Mouse (Mus musculus): Measurements from ENCODE around the gene Glmp. TPM values are rescaled to one million over a fixed set of nuclear protein-coding genes. Genes with fewer than 3 reads are reported as not detected.
"Not testable (repeated sequence)": the region's sequence is repeated elsewhere in the genome, so short reads cannot be mapped to it uniquely, and the experiment has no call there.

Glmp gene
- polyA plus RNA-seq, 1 experiment: 79.0 TPM

GRCm38 (mm10) chr3:88364337-88364736 lies 39.5 kb downstream of the Glmp start, which contains the start of gene Paqr6:
TSS of gene Paqr6 (plus strand) at chr3:88364584.
- peak within 1 kb of the TSS; percentile 2; the same call in 1 of the 2 replicates for H3K27ac ChIP-seq (ENCODE audit: control insufficient read depth, insufficient read depth, low read depth, low read length, poor library complexity)
- 52% methylated on average over 16 of the region's 16 CpGs for WGBS
- H3K4me1 ChIP-seq (ENCODE audit: control insufficient read depth, insufficient read depth, low read length): peaks cover 2% of the 10 kb centered on the region
- TF ChIP-seq POLR2A (IDR thresholded peaks at IDR 0.05; ENCODE audit: borderline replicate concordance, control insufficient read depth, low read depth, low read length): no peak
- TF ChIP-seq CTCF (IDR thresholded peaks at IDR 0.05; ENCODE audit: control insufficient read depth, insufficient read depth, low read length): no peak
- H3K4me3 ChIP-seq (replicated peaks; ENCODE audit: control insufficient read depth, low read depth, low read length): no peak within 1 kb of the TSS

- WGBS: 50% methylated on average over 34 of the region's 34 CpGs
- TF ChIP-seq CTCF (IDR thresholded peaks at IDR 0.05; ENCODE audit: control insufficient read depth, insufficient read depth, low read length): no peak
- TF ChIP-seq POLR2A (IDR thresholded peaks at IDR 0.05; ENCODE audit: borderline replicate concordance, control insufficient read depth, low read depth, low read length): no peak
- H3K4me3 ChIP-seq (replicated peaks; ENCODE audit: control insufficient read depth, low read depth, low read length): no peak overlapping the region
- H3K4me1 ChIP-seq (ENCODE audit: control insufficient read depth, insufficient read depth, low read length): peaks cover 2% of the 10 kb centered on the region
- H3K27ac ChIP-seq (ENCODE audit: control insufficient read depth, insufficient read depth, low read depth, low read length, poor library complexity): no peak overlapping the region; the same call in 1 of the 2 replicates
Measured at GRCm38 (mm10) chr3:88365705-88366361, 41.0 kb downstream of the Glmp start.

- not testable (repeated sequence) for H3K27ac ChIP-seq (ENCODE audit: control insufficient read depth, insufficient read depth, low read depth, low read length, poor library complexity); H3K4me1 ChIP-seq (ENCODE audit: control insufficient read depth, insufficient read depth, low read length); H3K4me3 ChIP-seq (replicated peaks; ENCODE audit: control insufficient read depth, low read depth, low read length)
- WGBS: 7% methylated on average over 22 of the region's 22 CpGs
Measured at GRCm38 (mm10) chr3:88366830-88367428, 42.1 kb downstream of the Glmp start.

GRCm38 (mm10) chr3:88367517-88367916 lies 42.7 kb downstream of the Glmp start:
- not testable (repeated sequence) for H3K4me3 ChIP-seq (replicated peaks; ENCODE audit: control insufficient read depth, low read depth, low read length); H3K4me1 ChIP-seq (ENCODE audit: control insufficient read depth, insufficient read depth, low read length); H3K27ac ChIP-seq (ENCODE audit: control insufficient read depth, insufficient read depth, low read depth, low read length, poor library complexity)
- WGBS: 69% methylated on average over 3 of the region's 7 CpGs

GRCm38 (mm10) chr3:88368511-88368910 lies 43.7 kb downstream of the Glmp start:
- H3K4me3 ChIP-seq (replicated peaks; ENCODE audit: control insufficient read depth, low read depth, low read length); H3K4me1 ChIP-seq (ENCODE audit: control insufficient read depth, insufficient read depth, low read length); H3K27ac ChIP-seq (ENCODE audit: control insufficient read depth, insufficient read depth, low read depth, low read length, poor library complexity): not testable (repeated sequence)
- 79% methylated on average over 7 of the region's 7 CpGs for WGBS

GRCm38 (mm10) chr3:88372643-88373042 lies 47.8 kb downstream of the Glmp start, which contains the start of gene Bglap3:
TSS of gene Bglap3 (minus strand) at chr3:88372743.
- not testable (repeated sequence) for H3K4me3 ChIP-seq (replicated peaks; ENCODE audit: control insufficient read depth, low read depth, low read length); H3K4me1 ChIP-seq (ENCODE audit: control insufficient read depth, insufficient read depth, low read length); H3K27ac ChIP-seq (ENCODE audit: control insufficient read depth, insufficient read depth, low read depth, low read length, poor library complexity)
- 86% methylated on average over 9 of the region's 9 CpGs for WGBS

- not testable (repeated sequence) for H3K4me1 ChIP-seq (ENCODE audit: control insufficient read depth, insufficient read depth, low read length); H3K27ac ChIP-seq (ENCODE audit: control insufficient read depth, insufficient read depth, low read depth, low read length, poor library complexity); H3K4me3 ChIP-seq (replicated peaks; ENCODE audit: control insufficient read depth, low read depth, low read length)
- 16% methylated on average over 19 of the region's 19 CpGs for WGBS
Measured at GRCm38 (mm10) chr3:88375750-88376626, 51.2 kb downstream of the Glmp start.

GRCm38 (mm10) chr3:88376644-88377043 lies 51.8 kb downstream of the Glmp start:
- H3K4me1 ChIP-seq (ENCODE audit: control insufficient read depth, insufficient read depth, low read length); H3K4me3 ChIP-seq (replicated peaks; ENCODE audit: control insufficient read depth, low read depth, low read length); H3K27ac ChIP-seq (ENCODE audit: control insufficient read depth, insufficient read depth, low read depth, low read length, poor library complexity): not testable (repeated sequence)
- 69% methylated on average over 7 of the region's 7 CpGs for WGBS

- 61% methylated on average over 5 of the region's 5 CpGs for WGBS
- H3K4me1 ChIP-seq (ENCODE audit: control insufficient read depth, insufficient read depth, low read length); H3K27ac ChIP-seq (ENCODE audit: control insufficient read depth, insufficient read depth, low read depth, low read length, poor library complexity); H3K4me3 ChIP-seq (replicated peaks; ENCODE audit: control insufficient read depth, low read depth, low read length): not testable (repeated sequence)
Measured at GRCm38 (mm10) chr3:88378599-88378998, 53.8 kb downstream of the Glmp start, which contains the start of gene Bglap2. TSS of gene Bglap2 (minus strand) at chr3:88378699.

Other genes with a start within 250 kb of the Glmp start
- not detected in 2 replicates for gene Ttc24, start 246.7 kb upstream of the Glmp start, polyA plus RNA-seq (2011; ENCODE audit: insufficient read depth, insufficient read length, low replicate concordance, missing spikeins)
- gene Iqgap3, start 243.1 kb upstream of the Glmp start, polyA plus RNA-seq (2011; ENCODE audit: insufficient read depth, insufficient read length, low replicate concordance, missing spikeins): 11.5 and 21.5 TPM in 2 replicates
- gene Mef2d, start 182.7 kb upstream of the Glmp start, polyA plus RNA-seq (2011; ENCODE audit: insufficient read depth, insufficient read length, low replicate concordance, missing spikeins): 39.7 and 64.7 TPM in 2 replicates
- gene Rhbg, start 70.3 kb upstream of the Glmp start, polyA plus RNA-seq (2011; ENCODE audit: insufficient read depth, insufficient read length, low replicate concordance, missing spikeins): not detected in 2 replicates
- gene Gm38392, start 37.8 kb upstream of the Glmp start, polyA plus RNA-seq (2011; ENCODE audit: insufficient read depth, insufficient read length, low replicate concordance, missing spikeins): not detected in 2 replicates
- 2.1 and 16.1 TPM in 2 replicates for gene Tsacc, start 28.0 kb upstream of the Glmp start, polyA plus RNA-seq (2011; ENCODE audit: insufficient read depth, insufficient read length, low replicate concordance, missing spikeins)
- 63.5 and 81.0 TPM in 2 replicates for gene Cct3, start 27.9 kb upstream of the Glmp start, polyA plus RNA-seq (2011; ENCODE audit: insufficient read depth, insufficient read length, low replicate concordance, missing spikeins)
- gene Tmem79, start 11.1 kb downstream of the Glmp start, polyA plus RNA-seq (2011; ENCODE audit: insufficient read depth, insufficient read length, low replicate concordance, missing spikeins): 1.8 and 3.1 TPM in 2 replicates
- 37.2 and 65.6 TPM in 2 replicates for gene Smg5, start 11.2 kb downstream of the Glmp start, polyA plus RNA-seq (2011; ENCODE audit: insufficient read depth, insufficient read length, low replicate concordance, missing spikeins)
- 3.6 TPM in 1 of 2 replicates, not detected in the other for gene Paqr6, start 39.6 kb downstream of the Glmp start, polyA plus RNA-seq (2011; ENCODE audit: insufficient read depth, insufficient read length, low replicate concordance, missing spikeins)
- 2.0 TPM in 1 of 2 replicates, not detected in the other for gene Bglap3, start 47.7 kb downstream of the Glmp start, polyA plus RNA-seq (2011; ENCODE audit: insufficient read depth, insufficient read length, low replicate concordance, missing spikeins)
- 13.5 and 129 TPM in 2 replicates for gene Bglap2, start 53.7 kb downstream of the Glmp start, polyA plus RNA-seq (2011; ENCODE audit: insufficient read depth, insufficient read length, low replicate concordance, missing spikeins)
- 56.2 and 336 TPM in 2 replicates for gene Bglap, start 59.4 kb downstream of the Glmp start, polyA plus RNA-seq (2011; ENCODE audit: insufficient read depth, insufficient read length, low replicate concordance, missing spikeins)
- 60.1 and 67.5 TPM in 2 replicates for gene Pmf1, start 85.3 kb downstream of the Glmp start, polyA plus RNA-seq (2011; ENCODE audit: insufficient read depth, insufficient read length, low replicate concordance, missing spikeins)
- 15.7 and 17.4 TPM in 2 replicates for gene Slc25a44, start 100.1 kb downstream of the Glmp start, polyA plus RNA-seq (2011; ENCODE audit: insufficient read depth, insufficient read length, low replicate concordance, missing spikeins)
- gene Sema4a, start 136.2 kb downstream of the Glmp start, polyA plus RNA-seq (2011; ENCODE audit: insufficient read depth, insufficient read length, low replicate concordance, missing spikeins): 43.9 and 131 TPM in 2 replicates
- gene Lmna, start 184.9 kb downstream of the Glmp start, polyA plus RNA-seq (2011; ENCODE audit: insufficient read depth, insufficient read length, low replicate concordance, missing spikeins): 58.9 and 69.6 TPM in 2 replicates
- gene Mex3a, start 207.4 kb downstream of the Glmp start, polyA plus RNA-seq (2011; ENCODE audit: insufficient read depth, insufficient read length, low replicate concordance, missing spikeins): 0.77 and 2.2 TPM in 2 replicates
- gene Rab25, start 223.3 kb downstream of the Glmp start, polyA plus RNA-seq (2011; ENCODE audit: insufficient read depth, insufficient read length, low replicate concordance, missing spikeins): 1.4 TPM in 1 of 2 replicates, not detected in the other
- gene Lamtor2, start 228.1 kb downstream of the Glmp start, polyA plus RNA-seq (2011; ENCODE audit: insufficient read depth, insufficient read length, low replicate concordance, missing spikeins): 82.9 and 126 TPM in 2 replicates
- 20.9 and 25.2 TPM in 2 replicates for gene Ubqln4, start 228.7 kb downstream of the Glmp start, polyA plus RNA-seq (2011; ENCODE audit: insufficient read depth, insufficient read length, low replicate concordance, missing spikeins)

All from bone marrow, adult 2 months (tissue).